Mouse (Mus musculus) olfactory bulb, adult 2 months (tissue): ENCODE measurements at regions not wholly inside any gene's neighbourhood (a gene's known extent, or its start where the extent isn't known, plus 50 kb on each side); places are given as distances from the start of the nearest gene placed in this dataset.

Source experiments
- CTCF ChIP-seq: fragments of 200-500 bp; IDR thresholded peaks from 2 replicates; pipeline ENCODE4 v1.5.1; 2012; ENCODE audit warnings: low read depth, mild to moderate bottlenecking, low read length, moderate library complexity; ENCODE audit not compliant: insufficient read depth
- POLR2A ChIP-seq: fragments of 200-500 bp; IDR thresholded peaks from 2 replicates; pipeline ENCODE4 v1.6.1; 2012; ENCODE audit warnings: mild to moderate bottlenecking, low read depth, low read length, moderate library complexity; ENCODE audit not compliant: insufficient read depth

DNA sequence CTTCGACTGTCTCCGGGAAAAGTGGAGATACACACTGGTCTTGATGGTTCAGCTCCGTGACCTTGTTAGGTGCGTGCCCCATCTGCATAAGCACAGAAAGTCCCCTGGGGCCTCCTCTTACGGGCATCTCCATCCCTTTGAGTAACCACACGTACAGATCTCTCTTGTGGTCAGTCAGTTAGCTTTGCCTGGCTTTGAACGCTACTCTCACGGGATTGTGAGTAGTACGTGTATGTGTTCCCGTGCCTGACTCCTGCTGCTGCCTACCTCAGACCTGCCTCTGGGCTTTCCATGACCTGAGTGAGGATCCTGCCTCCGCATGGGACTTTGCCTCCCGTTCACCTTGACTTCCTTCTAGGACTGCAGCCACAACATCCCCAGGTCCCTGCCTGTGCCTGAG is 101.4 kb downstream of the Zfp36l2 start:
- TF ChIP-seq POLR2A (no peak), CTCF (no peak)
